Mouse (Mus musculus): ENCODE measurements around the gene Fbxl7. TPM values are rescaled to one million over a fixed set of nuclear protein-coding genes. Genes with fewer than 3 reads are reported as not detected.

Gene Fbxl7
- 7.1 and 7.2 TPM in 2 replicates for polyA plus RNA-seq (2015; fragmentation: Nextera tagmentation; extraction: Ambion mirVana)

GRCm38 (mm10) chr15:26895251-26895711, at the start of gene Fbxl7:
Fbxl7 (minus strand) TSS chr15:26895580.

